Mouse (Mus musculus) c-Kit-positive CD71-positive TER-119-positive erythroid progenitor cells, embryonic 14.5 days (primary cell): ENCODE results near the gene Cacna2d4.

Experiments
- DNase-seq: peaks from one replicate; pipeline ENCODE4 v3.0.0-alpha.2; 2013; ENCODE audit warnings: low spot score

Gene Cacna2d4

GRCm38 (mm10) chr6:119387801-119388649, 151.7 kb downstream of the Cacna2d4 start:
- DNase-seq = no peak

- peak; percentile 96 for DNase-seq
Observed at GRCm38 (mm10) chr6:119388650-119389012, 152.3 kb downstream of the Cacna2d4 start.

GRCm38 (mm10) chr6:119389089-119389488, 152.8 kb downstream of the Cacna2d4 start:
- no peak for DNase-seq

GRCm38 (mm10) chr6:119390728-119391127, 154.4 kb downstream of the Cacna2d4 start:
- no peak for DNase-seq

GRCm38 (mm10) chr6:119392836-119393235, 156.5 kb downstream of the Cacna2d4 start:
- DNase-seq = no peak

GRCm38 (mm10) chr6:119395421-119396308, 159.3 kb downstream of the Cacna2d4 start:
- DNase-seq = no peak

- DNase-seq = no peak
Observed at GRCm38 (mm10) chr6:119396309-119396634, 159.9 kb downstream of the Cacna2d4 start.

- no peak for DNase-seq
Observed at GRCm38 (mm10) chr6:119399371-119399770, 163.0 kb downstream of the Cacna2d4 start.

GRCm38 (mm10) chr6:119400649-119401048, 164.3 kb downstream of the Cacna2d4 start:
- no peak for DNase-seq

- no peak for DNase-seq
Observed at GRCm38 (mm10) chr6:119401545-119402304, 165.4 kb downstream of the Cacna2d4 start.
